Mouse (Mus musculus) neural tube, embryonic 15.5 days (tissue): ENCODE results near the gene Epha7. TPM values are rescaled to one million over a fixed set of nuclear protein-coding genes. Genes with fewer than 3 reads are reported as not detected.

Experiments
- ATAC-seq: fragments of 200-750 bp; cut with Nextera tagmentation; 2 replicates; pipeline ENCODE4 v1.8.0; 2017; ENCODE audit warnings: mild to moderate bottlenecking, moderate TSS enrichment, moderate library complexity; ENCODE audit not compliant: low FRiP score
- H3K27ac ChIP-seq: fragments of 300-500 bp; sonication (generic); replicated peaks from 2 replicates; pipeline ENCODE4 v1.5.1; 2015; ENCODE audit warnings: mild to moderate bottlenecking, inconsistent platforms
- H3K27me3 ChIP-seq: fragments of 300-500 bp; sonication (generic); replicated peaks from 2 replicates; pipeline ENCODE4 v1.6.1; 2015; ENCODE audit warnings: inconsistent platforms
- H3K36me3 ChIP-seq: fragments of 300-500 bp; sonication (generic); 2 replicates; pipeline ENCODE4 v1.6.1; 2015; ENCODE audit warnings: inconsistent platforms
- H3K4me1 ChIP-seq: fragments of 300-500 bp; sonication (generic); 2 replicates; pipeline ENCODE4 v1.6.1; 2015; ENCODE audit warnings: inconsistent platforms
- H3K4me2 ChIP-seq: fragments of 300-500 bp; sonication (generic); 2 replicates; pipeline ENCODE4 v1.6.1; 2015; ENCODE audit warnings: inconsistent platforms, mild to moderate bottlenecking, moderate library complexity
- H3K4me3 ChIP-seq: fragments of 300-500 bp; sonication (generic); replicated peaks from 2 replicates; pipeline ENCODE4 v1.5.1; 2015; ENCODE audit warnings: mild to moderate bottlenecking, inconsistent platforms
- H3K9ac ChIP-seq: fragments of 300-500 bp; sonication (generic); replicated peaks from 2 replicates; pipeline ENCODE4 v1.6.1; 2015; ENCODE audit warnings: mild to moderate bottlenecking, inconsistent platforms
- H3K9me3 ChIP-seq: fragments of 300-500 bp; sonication (generic); replicated peaks from 2 replicates; pipeline ENCODE4 v1.6.1; 2016; ENCODE audit warnings: inconsistent platforms
- WGBS: fragments of 180-500 bp; shearing (Covaris S2); methylation state at CpG from one replicate; pipeline ENCODE4 v1.1.7; 2015; ENCODE audit warnings: mixed read lengths; 5-methylcytosine and 5-hydroxymethylcytosine counted together
- polyA plus RNA-seq: library from polyadenylated mRNA; unstranded; fragments of >200 nt; fragmentation: Nextera tagmentation; extraction: Ambion mirVana; gene quantifications from 2 replicates; pipeline ENCODE4 v1.2.1, GENCODE M21; 2015

Gene Epha7
- polyA plus RNA-seq, 1 experiment from 2014 or later = 49.3 TPM

DNA sequence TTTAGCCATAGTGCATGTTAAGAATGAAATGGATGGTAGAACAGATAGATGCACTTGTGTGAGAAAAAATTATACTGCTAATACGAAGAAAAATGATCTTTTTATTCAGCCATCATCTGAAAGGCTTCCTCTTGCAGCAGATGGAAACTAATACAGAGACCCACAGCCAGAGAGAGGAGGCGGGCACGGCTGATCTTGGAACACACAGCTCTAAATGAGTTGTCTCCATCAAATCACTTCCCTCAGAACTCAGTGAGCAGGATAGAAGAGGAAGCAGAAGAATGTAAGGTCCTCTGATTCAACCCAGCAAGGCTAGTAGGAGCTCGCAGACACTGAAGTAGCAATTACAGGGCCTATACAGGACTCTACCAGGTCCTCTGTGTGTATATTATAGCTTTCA is 33.4 kb downstream of the Epha7 start:
- H3K4me1 ChIP-seq = no peaks in the 10 kb centered on the region
- no peak for ATAC-seq
- no peak overlapping the region for H3K9ac ChIP-seq
- H3K4me3 ChIP-seq = no peak overlapping the region
- H3K27ac ChIP-seq = no peak overlapping the region
- WGBS = 91% methylated on average over 4 of the region's 4 CpGs
- H3K4me2 ChIP-seq = no peak overlapping the region
- H3K9me3 ChIP-seq = no peaks in the 10 kb centered on the region
- no peaks in the 10 kb centered on the region for H3K27me3 ChIP-seq
- no peaks in the 10 kb centered on the region for H3K36me3 ChIP-seq

DNA sequence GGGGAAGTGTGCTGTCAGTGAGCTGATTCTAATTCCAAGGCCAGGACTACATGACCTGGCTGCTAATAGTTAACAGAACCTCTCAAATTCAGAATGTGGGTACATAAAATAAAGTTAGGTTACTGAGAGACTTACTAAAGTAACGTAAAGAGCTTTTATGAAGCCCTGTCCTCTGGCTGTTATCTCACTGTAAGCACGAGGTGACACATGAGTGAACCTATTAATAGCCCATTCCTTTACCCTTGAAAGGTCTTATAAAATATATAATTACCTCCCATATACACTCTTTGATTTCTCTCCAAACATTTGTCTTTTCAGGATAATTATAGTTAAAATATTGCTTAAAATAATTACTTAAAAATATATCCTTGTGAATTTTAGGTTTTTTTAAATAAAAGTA is 37.5 kb downstream of the Epha7 start:
- Histone ChIP-seq H3K36me3 (no peaks in the 10 kb centered on the region), H3K27ac (no peak overlapping the region), H3K4me2 (no peak overlapping the region), H3K9ac (no peak overlapping the region), H3K4me3 (no peak overlapping the region), H3K27me3 (no peaks in the 10 kb centered on the region), H3K4me1 (no peaks in the 10 kb centered on the region), H3K9me3 (no peaks in the 10 kb centered on the region)
- no peak for ATAC-seq
- whole genome bisulfite sequencing = 67% methylated on average over 2 of the region's 2 CpGs

GRCm38 (mm10) chr4:28862845-28863666 is 50.1 kb downstream of the Epha7 start:
- no peaks in the 10 kb centered on the region for H3K36me3 ChIP-seq
- H3K4me2 ChIP-seq = no peak overlapping the region
- H3K27ac ChIP-seq = 0 out of 2 replicates have a peak overlapping the region, but pooled peaks have one; percentile 23
- H3K4me3 ChIP-seq = no peak overlapping the region
- no peaks in the 10 kb centered on the region for H3K27me3 ChIP-seq
- H3K9me3 ChIP-seq = no peaks in the 10 kb centered on the region
- 81% methylated on average over 6 of the region's 6 CpGs for WGBS
- H3K4me1 ChIP-seq = 0 out of 2 replicates have a peak, but pooled peaks cover 3% of the 10 kb centered on the region
- no peak for ATAC-seq
- H3K9ac ChIP-seq = no peak overlapping the region

- H3K27ac ChIP-seq = no peak overlapping the region
- 18% methylated on average over 2 of the region's 2 CpGs for WGBS
- 0 out of 2 replicates have a peak, but pooled peaks cover 3% of the 10 kb centered on the region for H3K4me1 ChIP-seq
- no peak overlapping the region for H3K4me3 ChIP-seq
- H3K36me3 ChIP-seq = no peaks in the 10 kb centered on the region
- no peak overlapping the region for H3K4me2 ChIP-seq
- no peaks in the 10 kb centered on the region for H3K9me3 ChIP-seq
- H3K27me3 ChIP-seq = no peaks in the 10 kb centered on the region
- no peak overlapping the region for H3K9ac ChIP-seq
- ATAC-seq = no peak
Measured at GRCm38 (mm10) chr4:28866411-28866810, 53.5 kb downstream of the Epha7 start.

DNA sequence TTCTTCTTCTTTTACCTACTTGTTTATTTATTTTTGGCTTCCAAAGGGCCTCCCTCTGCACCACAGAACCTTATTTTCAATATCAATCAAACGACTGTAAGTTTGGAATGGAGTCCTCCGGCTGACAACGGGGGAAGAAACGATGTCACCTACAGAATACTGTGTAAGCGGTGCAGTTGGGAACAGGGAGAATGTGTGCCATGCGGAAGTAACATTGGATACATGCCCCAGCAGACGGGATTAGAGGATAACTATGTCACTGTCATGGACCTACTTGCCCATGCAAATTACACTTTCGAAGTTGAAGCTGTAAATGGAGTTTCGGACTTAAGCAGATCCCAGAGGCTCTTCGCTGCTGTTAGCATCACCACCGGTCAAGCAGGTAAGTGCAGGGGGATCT is 58.7 kb downstream of the Epha7 start:
- H3K4me2 ChIP-seq = no peak overlapping the region
- no peak overlapping the region for H3K9ac ChIP-seq
- H3K36me3 ChIP-seq = peaks cover 4% of the 10 kb centered on the region; the same call in 1 of the 2 replicates
- H3K27ac ChIP-seq = no peak overlapping the region
- H3K4me1 ChIP-seq = no peaks in the 10 kb centered on the region
- no peaks in the 10 kb centered on the region for H3K27me3 ChIP-seq
- ATAC-seq = no peak
- H3K9me3 ChIP-seq = no peaks in the 10 kb centered on the region
- WGBS = 92% methylated on average over 11 of the region's 11 CpGs
- no peak overlapping the region for H3K4me3 ChIP-seq

DNA sequence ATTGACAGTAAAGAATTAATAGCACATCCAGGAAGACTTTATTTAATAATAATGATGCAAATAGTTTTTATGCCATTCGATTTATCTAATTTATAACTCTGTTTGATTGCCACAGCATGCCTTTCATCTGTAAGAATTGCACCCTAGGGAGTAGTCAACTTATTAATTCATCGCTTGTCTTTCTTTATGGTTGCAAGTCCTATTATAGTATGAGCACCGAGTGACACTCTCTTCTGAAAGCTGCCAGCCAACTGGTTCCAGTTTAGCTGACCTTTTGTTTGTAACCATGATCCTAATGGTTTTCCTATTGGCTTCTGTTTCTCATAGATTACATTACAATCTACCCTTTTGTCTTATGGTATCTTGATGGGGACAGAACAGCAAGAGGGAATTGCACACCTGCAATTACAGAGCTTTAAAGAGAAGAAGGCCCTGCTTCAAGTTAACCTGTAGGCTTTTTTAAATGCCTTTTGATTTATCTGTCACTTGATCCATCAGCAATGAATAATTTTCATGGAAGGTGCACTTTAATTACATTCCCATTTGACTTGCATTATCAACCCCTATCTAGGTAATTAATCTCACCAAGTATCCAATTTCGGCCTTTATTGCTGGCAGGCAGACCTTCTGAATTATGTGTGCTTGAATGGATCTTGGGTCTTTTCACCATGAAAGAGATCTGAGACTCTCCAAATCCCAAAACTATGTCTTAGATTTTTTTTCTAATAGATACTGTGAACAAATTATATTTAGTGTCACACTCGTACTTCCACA is 68.5 kb downstream of the Epha7 start:
- ATAC-seq = no peak
- Histone ChIP-seq H3K9me3 (no peaks in the 10 kb centered on the region), H3K4me2 (no peak overlapping the region), H3K9ac (no peak overlapping the region), H3K27ac (no peak overlapping the region), H3K36me3 (no peaks in the 10 kb centered on the region), H3K27me3 (no peaks in the 10 kb centered on the region), H3K4me3 (no peak overlapping the region), H3K4me1 (0 out of 2 replicates have a peak, but pooled peaks cover 3% of the 10 kb centered on the region)
- WGBS = 27% methylated on average over 5 of the region's 5 CpGs

- H3K36me3 ChIP-seq = no peaks in the 10 kb centered on the region
- no peak overlapping the region for H3K27ac ChIP-seq
- H3K9ac ChIP-seq = no peak overlapping the region
- no peak for ATAC-seq
- H3K4me3 ChIP-seq = no peak overlapping the region
- no peak overlapping the region for H3K4me2 ChIP-seq
- 80% methylated on average over 5 of the region's 5 CpGs for WGBS
- H3K27me3 ChIP-seq = no peaks in the 10 kb centered on the region
- no peaks in the 10 kb centered on the region for H3K4me1 ChIP-seq
- H3K9me3 ChIP-seq = no peaks in the 10 kb centered on the region
Measured at GRCm38 (mm10) chr4:28889630-28890029, 76.7 kb downstream of the Epha7 start.

- no peak overlapping the region for H3K4me3 ChIP-seq
- no peaks in the 10 kb centered on the region for H3K36me3 ChIP-seq
- 40% methylated on average over 3 of the region's 3 CpGs for WGBS
- H3K9ac ChIP-seq = no peak overlapping the region
- H3K27ac ChIP-seq = no peak overlapping the region
- no peaks in the 10 kb centered on the region for H3K4me1 ChIP-seq
- no peak for ATAC-seq
- H3K27me3 ChIP-seq = no peaks in the 10 kb centered on the region
- no peak overlapping the region for H3K4me2 ChIP-seq
- H3K9me3 ChIP-seq = no peaks in the 10 kb centered on the region
Measured at GRCm38 (mm10) chr4:28890102-28890501, 77.2 kb downstream of the Epha7 start.

GRCm38 (mm10) chr4:28895480-28895879 is 82.5 kb downstream of the Epha7 start:
- WGBS = 84% methylated on average over 7 of the region's 7 CpGs
- H3K9me3 ChIP-seq = no peaks in the 10 kb centered on the region
- no peaks in the 10 kb centered on the region for H3K4me1 ChIP-seq
- no peak overlapping the region for H3K4me2 ChIP-seq
- no peak for ATAC-seq
- no peak overlapping the region for H3K4me3 ChIP-seq
- no peaks in the 10 kb centered on the region for H3K36me3 ChIP-seq
- H3K9ac ChIP-seq = no peak overlapping the region
- no peak overlapping the region for H3K27ac ChIP-seq
- no peaks in the 10 kb centered on the region for H3K27me3 ChIP-seq

GRCm38 (mm10) chr4:28899373-28899772 is 86.4 kb downstream of the Epha7 start:
- Histone ChIP-seq H3K4me1 (no peaks in the 10 kb centered on the region), H3K27me3 (no peaks in the 10 kb centered on the region), H3K9ac (no peak overlapping the region), H3K4me2 (no peak overlapping the region), H3K4me3 (no peak overlapping the region), H3K36me3 (no peaks in the 10 kb centered on the region), H3K27ac (no peak overlapping the region), H3K9me3 (no peaks in the 10 kb centered on the region)
- no peak for ATAC-seq
- 92% methylated on average over 4 of the region's 4 CpGs for WGBS

DNA sequence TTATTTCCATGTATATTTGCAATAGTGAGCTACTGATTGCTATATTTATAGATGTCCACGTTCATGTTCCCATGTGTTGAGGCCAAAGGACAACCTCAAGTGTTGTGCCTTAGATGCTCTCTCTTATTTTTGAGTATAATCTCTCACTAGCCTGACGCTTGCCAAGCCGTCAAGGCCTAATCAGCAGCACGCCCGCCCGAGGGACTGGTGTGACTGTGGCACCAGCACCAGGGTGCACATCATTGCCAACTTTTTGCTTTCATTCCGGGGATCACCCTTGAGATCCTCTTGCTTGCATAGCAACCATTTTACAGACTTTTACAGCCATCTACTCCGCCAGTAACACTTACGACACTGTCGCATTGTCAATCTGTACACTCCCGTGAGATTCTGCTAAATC is 86.9 kb downstream of the Epha7 start:
- no peaks in the 10 kb centered on the region for H3K27me3 ChIP-seq
- no peaks in the 10 kb centered on the region for H3K36me3 ChIP-seq
- H3K9ac ChIP-seq = no peak overlapping the region
- no peak for ATAC-seq
- no peak overlapping the region for H3K27ac ChIP-seq
- H3K4me2 ChIP-seq = no peak overlapping the region
- H3K4me3 ChIP-seq = no peak overlapping the region
- WGBS = 86% methylated on average over 11 of the region's 11 CpGs
- H3K9me3 ChIP-seq = no peaks in the 10 kb centered on the region
- H3K4me1 ChIP-seq = no peaks in the 10 kb centered on the region

GRCm38 (mm10) chr4:28901496-28901895 is 88.6 kb downstream of the Epha7 start:
- Histone ChIP-seq H3K4me1 (no peaks in the 10 kb centered on the region), H3K27ac (no peak overlapping the region)

More at GRCm38 (mm10) chr4:28901496-28901895, 88.6 kb downstream of the Epha7 start:
- H3K9me3 ChIP-seq = no peaks in the 10 kb centered on the region
- H3K4me2 ChIP-seq = no peak overlapping the region
- no peaks in the 10 kb centered on the region for H3K27me3 ChIP-seq
- no peak overlapping the region for H3K9ac ChIP-seq
- no peak for ATAC-seq
- no peak overlapping the region for H3K4me3 ChIP-seq
- 73% methylated on average over 5 of the region's 5 CpGs for WGBS
- no peaks in the 10 kb centered on the region for H3K36me3 ChIP-seq
